Mouse (Mus musculus) embryonic facial prominence, embryonic 15.5 days (tissue): ENCODE results near the gene Zfp715. TPM values are rescaled to one million over a fixed set of nuclear protein-coding genes. Genes with fewer than 3 reads are reported as not detected.

Source experiments
- ATAC-seq: fragments of 200-750 bp; cut with Nextera tagmentation; 2 replicates; pipeline ENCODE4 v1.8.0; 2017; ENCODE audit warnings: low read depth, moderate TSS enrichment; ENCODE audit not compliant: insufficient number of reproducible peaks, low FRiP score, low TSS enrichment
- H3K27ac ChIP-seq: fragments of 300-500 bp; sonication (generic); replicated peaks from 2 replicates; pipeline ENCODE4 v1.5.1; 2015; ENCODE audit warnings: mild to moderate bottlenecking, inconsistent platforms
- H3K27me3 ChIP-seq: fragments of 300-500 bp; sonication (generic); 2 replicates; pipeline ENCODE4 v1.6.1; 2015; ENCODE audit warnings: inconsistent platforms
- H3K36me3 ChIP-seq: fragments of 300-500 bp; sonication (generic); 2 replicates; pipeline ENCODE4 v1.6.1; 2015; ENCODE audit warnings: mild to moderate bottlenecking, inconsistent platforms
- H3K4me1 ChIP-seq: fragments of 300-500 bp; sonication (generic); 2 replicates; pipeline ENCODE4 v1.6.1; 2015; ENCODE audit warnings: inconsistent platforms
- H3K4me2 ChIP-seq: fragments of 300-500 bp; sonication (generic); replicated peaks from 2 replicates; pipeline ENCODE4 v1.6.1; 2015; ENCODE audit warnings: mild to moderate bottlenecking, inconsistent platforms
- H3K4me3 ChIP-seq: fragments of 300-500 bp; sonication (generic); replicated peaks from 2 replicates; pipeline ENCODE4 v1.5.1; 2015; ENCODE audit warnings: mild to moderate bottlenecking, inconsistent platforms
- H3K9ac ChIP-seq: fragments of 300-500 bp; sonication (generic); 2 replicates; pipeline ENCODE4 v1.6.1; 2015; ENCODE audit warnings: inconsistent platforms
- H3K9me3 ChIP-seq: fragments of 300-500 bp; sonication (generic); replicated peaks from 2 replicates; pipeline ENCODE4 v1.6.1; 2016; ENCODE audit warnings: inconsistent platforms
- WGBS: fragments of 180-500 bp; shearing (Covaris S2); methylation state at CpG from one replicate; pipeline ENCODE4 v1.1.7; 2015; 5-methylcytosine and 5-hydroxymethylcytosine counted together
- polyA plus RNA-seq: library from polyadenylated mRNA; unstranded; fragments of >200 nt; fragmentation: Nextera tagmentation; extraction: Ambion mirVana; gene quantifications from 2 replicates; pipeline ENCODE4 v1.2.1, GENCODE M21; 2015

Zfp715 gene
- polyA plus RNA-seq, 1 experiment from 2014 or later, result 12.5 TPM

- Histone ChIP-seq H3K27ac (no peak overlapping the region), H3K4me3 (no peak overlapping the region), H3K36me3 (no peaks in the 10 kb centered on the region), H3K9me3 (no peaks in the 10 kb centered on the region), H3K4me1 (no peaks in the 10 kb centered on the region), H3K9ac (no peak overlapping the region), H3K27me3 (no peaks in the 10 kb centered on the region), H3K4me2 (no peak overlapping the region)
- ATAC-seq, result no peak
- 77% methylated on average over 4 of the region's 4 CpGs for WGBS
These were observed 31.4 kb upstream of the Zfp715 start for GRCm38 (mm10) chr7:43344491-43344890.

- Histone ChIP-seq H3K4me2 (no peak overlapping the region), H3K9me3 (no peaks in the 10 kb centered on the region), H3K4me3 (no peak overlapping the region), H3K36me3 (no peaks in the 10 kb centered on the region), H3K27ac (no peak overlapping the region), H3K9ac (no peak overlapping the region), H3K4me1 (no peaks in the 10 kb centered on the region), H3K27me3 (no peaks in the 10 kb centered on the region)
- no peak for ATAC-seq
- 49% methylated on average over 2 of the region's 2 CpGs for WGBS
These were observed 30.9 kb upstream of the Zfp715 start for GRCm38 (mm10) chr7:43344020-43344419.

GRCm38 (mm10) chr7:43343191-43343590 lies 30.1 kb upstream of the Zfp715 start:
- no peak overlapping the region for H3K4me2 ChIP-seq
- H3K9ac ChIP-seq, result no peak overlapping the region
- no peak for ATAC-seq
- H3K27me3 ChIP-seq, result no peaks in the 10 kb centered on the region
- 67% methylated on average over 5 of the region's 5 CpGs for WGBS
- no peaks in the 10 kb centered on the region for H3K4me1 ChIP-seq
- H3K36me3 ChIP-seq, result no peaks in the 10 kb centered on the region
- no peak overlapping the region for H3K4me3 ChIP-seq
- H3K9me3 ChIP-seq, result no peaks in the 10 kb centered on the region
- no peak overlapping the region for H3K27ac ChIP-seq

- Histone ChIP-seq H3K4me3 (no peak overlapping the region), H3K4me2 (no peak overlapping the region), H3K27ac (no peak overlapping the region), H3K4me1 (no peaks in the 10 kb centered on the region), H3K9ac (no peak overlapping the region), H3K36me3 (no peaks in the 10 kb centered on the region), H3K9me3 (no peaks in the 10 kb centered on the region), H3K27me3 (no peaks in the 10 kb centered on the region)
- 87% methylated on average over 4 of the region's 4 CpGs for WGBS
- ATAC-seq, result no peak
These were observed 27.7 kb upstream of the Zfp715 start for GRCm38 (mm10) chr7:43340771-43341170.

- Histone ChIP-seq H3K4me1 (no peaks in the 10 kb centered on the region), H3K4me3 (no peak overlapping the region), H3K27me3 (no peaks in the 10 kb centered on the region), H3K9ac (no peak overlapping the region), H3K27ac (no peak overlapping the region), H3K36me3 (no peaks in the 10 kb centered on the region), H3K9me3 (no peaks in the 10 kb centered on the region), H3K4me2 (no peak overlapping the region)
- WGBS, result 65% methylated on average over 2 of the region's 2 CpGs
- peak; percentile 39; the same call in 1 of the 2 replicates for ATAC-seq
These were observed 20.8 kb upstream of the Zfp715 start for GRCm38 (mm10) chr7:43333899-43334298.

GRCm38 (mm10) chr7:43333203-43333602 lies 20.1 kb upstream of the Zfp715 start:
- 40% methylated on average over 5 of the region's 7 CpGs for WGBS
- H3K9me3 ChIP-seq, result no peaks in the 10 kb centered on the region
- no peaks in the 10 kb centered on the region for H3K36me3 ChIP-seq
- H3K4me3 ChIP-seq, result no peak overlapping the region
- no peak for ATAC-seq
- no peak overlapping the region for H3K27ac ChIP-seq
- no peaks in the 10 kb centered on the region for H3K27me3 ChIP-seq
- H3K9ac ChIP-seq, result no peak overlapping the region
- no peak overlapping the region for H3K4me2 ChIP-seq
- H3K4me1 ChIP-seq, result no peaks in the 10 kb centered on the region

GRCm38 (mm10) chr7:43328101-43328500 lies 15.0 kb upstream of the Zfp715 start:
- no peaks in the 10 kb centered on the region for H3K36me3 ChIP-seq
- 67% methylated on average over 4 of the region's 4 CpGs for WGBS
- no peak overlapping the region for H3K4me3 ChIP-seq
- H3K27me3 ChIP-seq, result no peaks in the 10 kb centered on the region
- H3K9me3 ChIP-seq, result no peaks in the 10 kb centered on the region
- ATAC-seq, result no peak
- no peak overlapping the region for H3K9ac ChIP-seq
- no peak overlapping the region for H3K4me2 ChIP-seq
- H3K4me1 ChIP-seq, result no peaks in the 10 kb centered on the region
- no peak overlapping the region for H3K27ac ChIP-seq

- H3K4me3 ChIP-seq, result no peak overlapping the region
- ATAC-seq, result no peak
- no peak overlapping the region for H3K27ac ChIP-seq
- no peaks in the 10 kb centered on the region for H3K9me3 ChIP-seq
- H3K9ac ChIP-seq, result no peak overlapping the region
- no peaks in the 10 kb centered on the region for H3K36me3 ChIP-seq
- H3K27me3 ChIP-seq, result no peaks in the 10 kb centered on the region
- 48% methylated on average over 10 of the region's 10 CpGs for WGBS
- no peak overlapping the region for H3K4me2 ChIP-seq
- no peaks in the 10 kb centered on the region for H3K4me1 ChIP-seq
These were observed 13.2 kb upstream of the Zfp715 start for GRCm38 (mm10) chr7:43326223-43326780.

GRCm38 (mm10) chr7:43312386-43313012 lies 595 bp downstream of the Zfp715 start:
- H3K27ac ChIP-seq, result peak overlapping the region; percentile 88
- ATAC-seq, result peak; percentile 49
- H3K27me3 ChIP-seq, result no peaks in the 10 kb centered on the region
- no peaks in the 10 kb centered on the region for H3K9me3 ChIP-seq
- peaks cover 26% of the 10 kb centered on the region; the same call in 1 of the 2 replicates for H3K36me3 ChIP-seq
- peak overlapping the region; percentile 73 for H3K4me2 ChIP-seq
- WGBS, result under 1% methylated on average over 32 of the region's 32 CpGs
- peak overlapping the region; percentile 76 for H3K9ac ChIP-seq
- H3K4me3 ChIP-seq, result peak overlapping the region; percentile 81
- H3K4me1 ChIP-seq, result peaks cover 13% of the 10 kb centered on the region

GRCm38 (mm10) chr7:43311632-43312031 lies 1.5 kb downstream of the Zfp715 start:
- H3K27ac ChIP-seq, result no peak overlapping the region
- H3K4me3 ChIP-seq, result peak overlapping the region; percentile 81
- peaks cover 32% of the 10 kb centered on the region; the same call in 1 of the 2 replicates for H3K36me3 ChIP-seq
- H3K4me2 ChIP-seq, result peak overlapping the region; percentile 73
- no peak overlapping the region for H3K9ac ChIP-seq
- ATAC-seq, result no peak
- H3K27me3 ChIP-seq, result no peaks in the 10 kb centered on the region
- H3K9me3 ChIP-seq, result no peaks in the 10 kb centered on the region
- 64% methylated on average over 6 of the region's 6 CpGs for WGBS
- peaks cover 13% of the 10 kb centered on the region for H3K4me1 ChIP-seq

GRCm38 (mm10) chr7:43309069-43309468 lies 4.0 kb downstream of the Zfp715 start:
- Histone ChIP-seq H3K4me3 (no peak overlapping the region), H3K27me3 (no peaks in the 10 kb centered on the region), H3K27ac (no peak overlapping the region), H3K4me1 (peaks cover 13% of the 10 kb centered on the region), H3K4me2 (no peak overlapping the region), H3K9me3 (no peaks in the 10 kb centered on the region), H3K36me3 (peaks cover 44% of the 10 kb centered on the region; the same call in 1 of the 2 replicates), H3K9ac (no peak overlapping the region)
- WGBS, result 69% methylated on average over 2 of the region's 2 CpGs
- no peak for ATAC-seq

- H3K4me2 ChIP-seq, result no peak overlapping the region
- H3K27me3 ChIP-seq, result no peaks in the 10 kb centered on the region
- no peaks in the 10 kb centered on the region for H3K9me3 ChIP-seq
- H3K4me1 ChIP-seq, result no peaks in the 10 kb centered on the region
- H3K9ac ChIP-seq, result no peak overlapping the region
- no peak overlapping the region for H3K4me3 ChIP-seq
- no peak for ATAC-seq
- H3K27ac ChIP-seq, result no peak overlapping the region; the same call in 1 of the 2 replicates
- 68% methylated on average over 3 of the region's 3 CpGs for WGBS
- H3K36me3 ChIP-seq, result peaks cover 57% of the 10 kb centered on the region
These were observed 7.9 kb downstream of the Zfp715 start for GRCm38 (mm10) chr7:43305235-43305634.
